Mouse (Mus musculus) G1E (cell line): ENCODE data around the gene Opn1mw. TPM values are rescaled to one million over a fixed set of nuclear protein-coding genes. Genes with fewer than 3 reads are reported as not detected.

Source experiments
- ATAC-seq: 2 replicates; pipeline ENCODE4 v1.8.0; 2016; ENCODE audit warnings: mild to moderate bottlenecking; ENCODE audit not compliant: insufficient number of reproducible peaks, poor library complexity, low FRiP score, severe bottlenecking; ENCODE audit errors: extremely low read depth
- DNase-seq: peaks from one replicate; pipeline ENCODE4 v3.0.0; 2012; ENCODE audit warnings: low spot score
- H3K27me3 ChIP-seq: 2 replicates; pipeline ENCODE4 v1.6.1; 2012; ENCODE audit warnings: mild to moderate bottlenecking, low read length, inconsistent platforms; ENCODE audit not compliant: insufficient read depth
- H3K36me3 ChIP-seq: replicated peaks from 2 replicates; pipeline ENCODE3; 2012; ENCODE audit warnings: mild to moderate bottlenecking, inconsistent platforms
- H3K4me1 ChIP-seq: 2 replicates; pipeline ENCODE4 v1.6.1; 2012; ENCODE audit warnings: low read depth, low read length, inconsistent platforms, mixed read lengths; ENCODE audit not compliant: insufficient read depth
- H3K4me3 ChIP-seq: 2 replicates; pipeline ENCODE4 v1.5.1; 2012; ENCODE audit warnings: low read depth, mild to moderate bottlenecking, inconsistent platforms, low read length, moderate library complexity, mixed read lengths
- H3K9me3 ChIP-seq: replicated peaks from 2 replicates; pipeline ENCODE4 v1.6.1; 2012; ENCODE audit warnings: inconsistent platforms
- CTCF ChIP-seq: IDR thresholded peaks from 2 replicates; pipeline ENCODE4 v1.5.1; 2012; ENCODE audit warnings: low read depth, low read length, inconsistent platforms, mixed read lengths
- GATA1 ChIP-seq: IDR thresholded peaks from 2 replicates; pipeline ENCODE4 v1.6.1; 2012; ENCODE audit warnings: borderline replicate concordance, low read length, inconsistent platforms, mixed read lengths
- GATA2 ChIP-seq: IDR thresholded peaks from 2 replicates; pipeline ENCODE4 v1.6.1; 2012; ENCODE audit warnings: low read depth, low read length, inconsistent platforms, borderline replicate concordance
- POLR2AphosphoS5 ChIP-seq: IDR thresholded peaks from 2 replicates; pipeline ENCODE4 v1.6.1; 2012; ENCODE audit warnings: low read depth, low read length, inconsistent platforms; ENCODE audit not compliant: insufficient replicate concordance
- TAL1 ChIP-seq: conservative IDR thresholded peaks from 2 replicates; pipeline ENCODE4 v1.6.1; 2012; ENCODE audit warnings: low read depth, low read length, inconsistent platforms, mixed read lengths
- polyA plus RNA-seq: library from polyadenylated mRNA; stranded (reverse); fragments of >175 nt; gene quantifications from 2 replicates; pipeline ENCODE4 v1.2.3, GENCODE M21; 2012
- total RNA-seq, 2 experiments: library from RNA; stranded (forward) in 1 of 2; stranded (reverse) in 1 of 2; fragments of 200-1000 nt in 1 of 2; fragments of >200 nt in 1 of 2; fragmentation: Nextera tagmentation in 1 of 2; gene quantifications; 2 replicates each; pipeline ENCODE4 v1.2.3; 2014 to 2017

Opn1mw gene
- total RNA-seq (2014; fragmentation: Nextera tagmentation) (not detected in 2 replicates), total RNA-seq (2017) (not detected in 2 replicates), polyA plus RNA-seq (not detected in 2 replicates)

DNA sequence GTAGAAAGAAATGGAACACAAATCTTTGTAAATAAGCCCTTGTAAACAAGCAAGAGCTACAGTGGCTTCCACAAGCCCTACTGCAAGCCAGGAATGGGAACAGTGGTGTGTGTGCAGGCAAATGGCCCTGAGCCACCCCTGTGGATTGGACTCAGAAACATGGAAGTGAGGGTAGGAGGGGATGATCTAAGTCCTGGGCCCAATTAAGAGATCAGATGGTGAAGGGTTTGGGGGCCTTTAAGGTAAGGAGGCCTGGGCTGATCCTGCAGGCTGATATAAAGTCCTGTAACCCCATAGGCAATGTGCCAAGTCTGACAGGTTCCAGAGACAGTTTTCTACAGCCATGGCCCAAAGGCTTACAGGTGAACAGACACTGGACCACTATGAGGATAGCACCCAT, at the start of gene Opn1mw:
TSS of gene Opn1mw (plus strand) at position 301 of the 400 bp plus-strand sequence.
- no peaks in the 10 kb centered on the region for H3K36me3 ChIP-seq
- ATAC-seq (no peak), DNase-seq (no peak)
- peaks cover 9% of the 10 kb centered on the region; the same call in 1 of the 2 replicates for H3K27me3 ChIP-seq
- no peak within 1 kb of the TSS for H3K4me3 ChIP-seq
- TF ChIP-seq TAL1 (no peak), GATA2 (no peak), GATA1 (no peak), CTCF (no peak), POLR2AphosphoS5 (no peak)
- H3K9me3 ChIP-seq, result no peaks in the 10 kb centered on the region
- H3K4me1 ChIP-seq, result no peaks in the 10 kb centered on the region

DNA sequence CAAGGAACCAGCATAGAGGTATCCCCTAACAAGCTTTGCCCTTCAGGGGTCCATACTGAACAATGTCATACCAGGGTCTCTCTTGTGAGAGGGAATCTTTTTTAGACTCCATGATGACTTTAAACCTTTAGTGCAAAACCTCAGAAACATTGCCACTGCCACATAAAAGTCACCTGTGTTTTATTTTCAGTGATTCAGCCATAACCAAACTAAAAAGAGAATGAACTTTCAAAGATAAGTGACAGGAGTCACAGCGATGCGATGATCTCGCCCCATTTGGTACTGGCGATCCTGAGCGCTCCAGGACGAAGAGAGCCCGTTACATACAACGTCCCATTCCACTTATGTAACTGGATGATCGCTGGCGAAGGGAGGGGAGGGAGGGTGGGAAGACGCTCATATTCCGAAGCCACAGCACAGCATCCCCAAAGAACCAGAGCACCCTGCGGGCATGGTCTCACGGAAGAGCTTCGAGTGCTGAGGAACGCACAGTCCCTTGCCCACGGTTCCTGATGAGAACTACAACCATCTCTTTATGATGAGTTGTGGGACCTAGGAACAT, 42.9 kb upstream of the Opn1mw start:
- ATAC-seq (no peak), DNase-seq (no peak)
- Histone ChIP-seq H3K4me3 (peak overlapping the region; percentile 81), H3K4me1 (peaks cover 19% of the 10 kb centered on the region), H3K36me3 (peaks cover 2% of the 10 kb centered on the region), H3K27me3 (no peaks in the 10 kb centered on the region), H3K9me3 (no peaks in the 10 kb centered on the region)
- TF ChIP-seq GATA2 (no peak), CTCF (no peak), POLR2AphosphoS5 (no peak), GATA1 (no peak), TAL1 (no peak)

DNA sequence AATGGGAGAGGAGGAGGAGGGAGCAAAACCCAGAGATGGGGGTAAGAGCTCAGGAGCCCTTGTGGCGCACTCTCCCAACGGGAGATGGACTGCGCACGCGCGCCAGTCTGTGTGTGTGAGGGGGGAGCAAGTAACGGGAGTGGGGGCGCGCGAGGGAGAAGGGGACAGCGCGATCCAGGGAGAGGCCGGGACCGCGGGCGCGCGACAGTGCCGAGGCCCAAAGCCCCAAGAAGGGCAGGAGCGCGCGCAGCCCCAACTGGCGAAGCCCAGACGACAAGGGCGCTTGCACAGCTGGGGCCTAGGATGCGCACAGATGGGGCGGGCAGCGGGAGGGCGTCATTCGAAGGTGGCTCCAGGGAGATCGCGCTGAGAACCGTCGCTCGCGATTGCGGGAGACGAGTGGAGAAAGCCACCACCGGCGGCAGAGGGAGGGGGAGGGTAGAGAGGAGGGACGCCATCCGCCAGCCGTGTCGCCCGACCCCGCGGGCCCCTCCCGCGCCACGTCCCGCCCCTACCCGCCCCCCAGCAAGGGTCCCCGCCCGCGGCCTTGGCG, 42.2 kb upstream of the Opn1mw start:
- Histone ChIP-seq H3K4me3 (peak overlapping the region; percentile 81), H3K4me1 (peaks cover 19% of the 10 kb centered on the region), H3K9me3 (no peaks in the 10 kb centered on the region), H3K27me3 (no peaks in the 10 kb centered on the region), H3K36me3 (no peaks in the 10 kb centered on the region)
- DNase-seq, result peak; percentile 15
- TF ChIP-seq GATA1 (no peak), GATA2 (no peak), CTCF (no peak), TAL1 (no peak), POLR2AphosphoS5 (no peak)
- no peak for ATAC-seq

DNA sequence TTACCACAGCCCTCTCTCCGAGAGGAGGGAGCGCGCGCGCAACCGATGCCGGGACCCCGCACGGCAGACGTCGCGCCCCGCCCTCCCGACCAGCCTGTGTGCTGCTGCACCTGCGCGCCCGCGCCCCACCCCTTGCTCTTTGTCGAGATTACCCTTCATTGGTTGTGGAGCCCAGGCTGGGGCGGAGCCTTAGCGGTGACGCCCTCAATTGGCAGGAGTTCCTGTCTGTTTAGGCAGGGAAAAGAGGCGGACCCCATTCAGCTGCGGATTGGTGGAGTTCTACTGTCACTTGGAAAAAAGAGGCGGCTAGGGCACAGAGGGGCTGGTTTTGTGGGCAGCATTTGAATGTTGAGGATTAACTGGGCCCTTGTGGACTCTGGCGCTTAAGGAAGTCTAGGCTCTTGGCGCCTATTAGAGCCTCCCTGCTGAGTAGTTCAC, 41.6 kb upstream of the Opn1mw start:
- Histone ChIP-seq H3K4me3 (peak overlapping the region; percentile 81), H3K4me1 (peaks cover 19% of the 10 kb centered on the region), H3K36me3 (no peaks in the 10 kb centered on the region), H3K27me3 (no peaks in the 10 kb centered on the region), H3K9me3 (no peaks in the 10 kb centered on the region)
- DNase-seq (peak; percentile 75), ATAC-seq (peak; percentile 99)
- TF ChIP-seq GATA1, result no peak
- TF ChIP-seq GATA2, result no peak
- TF ChIP-seq TAL1, result no peak
- TF ChIP-seq CTCF, result no peak
- no peak for TF ChIP-seq POLR2AphosphoS5

DNA sequence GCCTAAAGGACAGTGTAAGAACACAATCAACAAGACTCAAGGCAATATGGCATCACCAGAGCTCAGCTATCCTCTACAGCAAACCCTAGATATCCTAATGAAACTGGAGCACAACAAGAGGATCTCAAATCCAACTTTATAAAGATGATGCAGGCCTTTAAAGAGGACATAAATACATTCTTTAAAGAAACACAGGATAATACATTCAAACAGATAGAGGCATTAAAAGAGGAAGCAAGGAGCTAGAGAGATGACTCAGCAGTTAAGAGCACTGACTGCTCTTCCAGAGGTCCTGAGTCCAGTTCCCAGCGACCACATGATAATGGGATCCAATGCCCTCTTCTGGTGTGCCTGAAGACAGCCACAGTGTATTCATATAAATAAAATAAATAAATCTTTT, 32.1 kb upstream of the Opn1mw start:
- DNase-seq, result no peak
- Histone ChIP-seq H3K4me3 (no peak overlapping the region), H3K36me3 (no peaks in the 10 kb centered on the region), H3K9me3 (no peaks in the 10 kb centered on the region), H3K4me1 (peaks cover 10% of the 10 kb centered on the region), H3K27me3 (no peaks in the 10 kb centered on the region)
- TF ChIP-seq TAL1 (no peak), GATA2 (no peak), POLR2AphosphoS5 (no peak), CTCF (no peak)
- ATAC-seq, result no peak

DNA sequence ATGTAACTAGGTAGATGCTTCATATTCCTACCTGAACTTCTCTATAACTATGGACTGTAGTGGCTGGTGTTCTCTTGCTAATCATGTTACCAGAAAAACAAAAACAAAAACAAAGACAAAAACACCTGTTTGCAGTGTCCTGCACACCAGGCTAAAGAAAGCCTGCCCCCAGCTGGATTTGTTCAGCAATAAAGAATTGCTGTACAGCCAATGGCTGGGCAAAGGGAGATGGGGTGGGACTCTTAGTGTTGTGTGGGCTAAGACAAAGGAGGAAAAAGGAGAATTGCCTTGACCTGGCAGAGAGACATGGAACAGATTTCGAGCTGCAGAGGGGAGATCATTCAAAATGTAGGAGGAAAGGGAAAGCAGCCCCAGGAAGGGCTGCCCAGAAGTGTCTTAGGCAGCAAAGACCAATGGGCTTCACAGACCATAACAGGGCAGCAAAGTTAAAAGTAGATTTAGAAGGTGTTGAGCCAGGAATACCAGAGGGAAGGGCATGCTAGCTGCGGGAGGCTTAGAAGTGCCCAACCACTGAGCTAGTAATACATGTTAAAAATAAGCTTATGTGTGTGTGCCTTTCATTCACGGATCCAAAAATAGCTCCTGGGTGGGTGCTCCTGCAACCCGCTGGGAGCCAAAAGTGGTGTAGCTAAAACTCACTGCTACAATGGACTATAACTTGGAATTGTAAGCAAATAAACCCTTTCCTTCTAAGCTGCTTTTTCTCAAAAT, 23.6 kb upstream of the Opn1mw start:
- no peaks in the 10 kb centered on the region for H3K9me3 ChIP-seq
- TF ChIP-seq TAL1 (no peak), CTCF (no peak), POLR2AphosphoS5 (no peak), GATA2 (no peak)
- no peaks in the 10 kb centered on the region for H3K36me3 ChIP-seq
- ATAC-seq (no peak), DNase-seq (no peak)
- H3K27me3 ChIP-seq, result 0 out of 2 replicates have a peak, but pooled peaks cover 3% of the 10 kb centered on the region
- H3K4me1 ChIP-seq, result 0 out of 2 replicates have a peak, but pooled peaks cover 3% of the 10 kb centered on the region
- H3K4me3 ChIP-seq, result no peak overlapping the region
